Mouse (Mus musculus): ENCODE data around the gene Nr1d1. TPM values are rescaled to one million over a fixed set of nuclear protein-coding genes. Genes with fewer than 3 reads are reported as not detected.

The Nr1d1 gene
- polyA plus RNA-seq (2012; ENCODE audit: low replicate concordance) = 4.5 and 4.7 TPM in 2 replicates

DNA sequence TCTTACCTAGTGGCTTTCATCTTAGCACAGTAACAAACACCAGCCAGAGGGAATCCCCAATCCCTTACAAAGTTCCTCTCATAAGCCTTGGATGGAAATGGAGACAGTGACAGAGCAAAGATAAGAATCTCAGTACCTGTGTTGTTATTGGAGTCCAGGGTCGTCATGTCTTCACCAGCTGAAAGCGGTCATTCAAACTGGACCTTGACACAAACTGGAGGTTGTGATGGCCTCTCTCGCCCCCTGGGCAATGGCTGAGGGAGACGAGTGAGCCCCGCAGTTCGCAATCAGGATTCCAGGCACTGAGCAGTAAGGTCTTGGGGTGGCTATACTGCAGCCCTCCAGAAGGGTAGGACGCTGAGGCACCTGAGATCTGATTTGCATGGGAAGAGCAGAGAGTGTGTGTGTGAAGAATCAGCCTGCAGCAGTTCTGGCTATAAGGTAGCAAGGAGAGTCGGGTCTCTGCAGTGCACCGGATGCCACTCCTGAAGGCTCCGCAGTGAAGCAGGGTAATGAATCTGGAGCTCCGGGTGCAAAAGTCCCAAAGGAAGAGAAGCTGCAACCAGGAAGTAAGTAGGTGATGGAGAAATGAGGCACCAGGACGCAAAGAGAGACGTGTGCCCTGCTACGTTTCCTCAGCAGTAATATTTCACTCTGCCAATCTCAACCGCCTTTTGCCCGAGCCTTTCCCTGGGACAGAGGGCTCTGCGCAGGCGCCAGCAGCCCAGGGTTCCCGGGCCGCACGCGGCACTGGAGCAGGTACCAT is at the start of gene Nr1d1:
Nr1d1 (minus strand) TSS at position 752 of the 766 bp plus-strand sequence.

GRCm38 (mm10) chr11:98804605-98805004 is 29.5 kb upstream of the Nr1d1 start, which contains the start of gene Casc3:
TSS of gene Casc3 (plus strand) at chr11:98804905.

DNA sequence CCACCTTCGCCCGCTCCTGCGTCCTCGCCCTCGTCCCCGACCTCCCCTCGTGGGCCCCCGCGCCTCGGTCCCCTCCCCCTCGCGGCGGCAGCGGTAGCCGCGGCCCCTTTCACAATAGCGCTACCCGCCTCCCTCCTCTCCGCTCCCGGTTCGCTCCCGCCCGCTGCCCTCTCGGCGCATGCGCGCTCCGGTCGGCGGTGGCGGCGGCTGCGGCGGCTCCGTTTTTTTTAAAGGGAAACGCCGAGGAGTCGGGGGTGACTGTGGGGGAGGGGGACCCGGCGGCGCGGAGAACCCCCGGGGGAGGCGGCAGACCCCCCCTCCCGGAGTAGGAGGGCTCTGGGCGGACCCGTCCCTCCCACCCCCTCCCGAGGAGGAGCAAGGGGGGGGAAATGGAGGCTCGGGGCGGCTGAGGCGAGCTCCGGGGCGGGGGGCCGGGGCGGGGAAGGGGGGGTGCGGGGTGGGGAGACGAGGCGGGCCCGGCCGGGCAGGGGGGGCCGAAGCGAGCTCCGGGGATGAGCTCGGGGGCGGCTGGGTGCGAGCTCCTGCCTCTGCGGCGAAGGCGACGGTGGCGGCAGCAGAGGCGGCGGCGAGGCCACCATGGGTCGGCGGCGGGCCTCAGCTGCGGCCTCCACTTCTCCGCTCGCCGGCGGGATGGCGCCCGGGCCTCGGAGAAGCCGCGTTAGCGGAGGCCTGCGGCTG is 20.0 kb upstream of the Nr1d1 start, which contains the start of gene Msl1:
Msl1 (plus strand) TSS at position 502 of the 699 bp plus-strand sequence.

GRCm38 (mm10) chr11:98740393-98741050 is 34.6 kb downstream of the Nr1d1 start, which contains the start of gene Thra:
TSS of gene Thra (plus strand) at chr11:98740638.

DNA sequence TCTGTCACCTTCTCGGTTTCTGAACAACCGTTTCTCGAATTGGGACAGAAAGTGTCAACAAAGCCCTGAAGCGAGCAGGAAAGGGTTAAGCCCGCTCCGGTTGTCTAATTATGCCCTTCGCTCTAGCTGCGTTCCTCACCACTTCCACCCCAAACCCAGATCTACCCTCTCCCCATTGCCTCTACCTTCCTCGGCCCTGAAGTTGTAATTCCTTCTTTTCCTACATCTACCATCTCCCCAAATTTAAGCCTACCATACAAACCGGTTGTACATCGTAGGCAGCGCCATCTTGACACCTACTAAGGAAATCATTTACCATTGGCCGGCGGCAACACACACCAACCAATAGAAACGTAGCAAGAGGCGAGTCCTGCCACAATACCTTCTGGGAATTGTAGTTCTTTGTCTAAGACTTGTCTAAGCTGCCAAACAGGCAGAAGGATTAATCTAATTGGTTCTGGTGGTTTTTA is 46.0 kb downstream of the Nr1d1 start, which contains the start of gene Med24:
Med24 (minus strand) TSS at position 317 of the 470 bp plus-strand sequence.

Other genes starting within 250 kb of the Nr1d1 start
- gene Ikzf3, start 229.3 kb downstream of the Nr1d1 start, polyA plus RNA-seq (2012; ENCODE audit: low replicate concordance) = 71.3 and 78.4 TPM in 2 replicates
- gene Zpbp2, start 224.2 kb downstream of the Nr1d1 start, polyA plus RNA-seq (2012; ENCODE audit: low replicate concordance) = 0.86 and 2.4 TPM in 2 replicates
- gene Ormdl3, start 188.0 kb downstream of the Nr1d1 start, polyA plus RNA-seq (2012; ENCODE audit: low replicate concordance) = 33.4 and 47.2 TPM in 2 replicates
- gene Lrrc3c, start 177.0 kb downstream of the Nr1d1 start, polyA plus RNA-seq (2012; ENCODE audit: low replicate concordance) = not detected in 2 replicates
- gene Gm12355, start 149.7 kb downstream of the Nr1d1 start, polyA plus RNA-seq (2012; ENCODE audit: low replicate concordance) = not detected in 2 replicates
- not detected in 2 replicates for gene Gsdma3, start 149.0 kb downstream of the Nr1d1 start, polyA plus RNA-seq (2012; ENCODE audit: low replicate concordance)
- not detected in 2 replicates for gene Gsdma2, start 128.6 kb downstream of the Nr1d1 start, polyA plus RNA-seq (2012; ENCODE audit: low replicate concordance)
- 0.04 TPM in 1 of 2 replicates, not detected in the other for gene Gsdma, start 111.0 kb downstream of the Nr1d1 start, polyA plus RNA-seq (2012; ENCODE audit: low replicate concordance)
- gene Psmd3, start 92.8 kb downstream of the Nr1d1 start, polyA plus RNA-seq (2012; ENCODE audit: low replicate concordance) = 81.9 and 109 TPM in 2 replicates
- gene Csf3, start 74.1 kb downstream of the Nr1d1 start, polyA plus RNA-seq (2012; ENCODE audit: low replicate concordance) = 0.15 TPM in 1 of 2 replicates, not detected in the other
- 71.6 and 109 TPM in 2 replicates for gene Med24, start 45.9 kb downstream of the Nr1d1 start, polyA plus RNA-seq (2012; ENCODE audit: low replicate concordance)
- 14.2 and 27.2 TPM in 2 replicates for gene Thra, start 34.7 kb downstream of the Nr1d1 start, polyA plus RNA-seq (2012; ENCODE audit: low replicate concordance)
- 57.1 and 163 TPM in 2 replicates for gene Msl1, start 20.2 kb upstream of the Nr1d1 start, polyA plus RNA-seq (2012; ENCODE audit: low replicate concordance)
- gene Casc3, start 29.6 kb upstream of the Nr1d1 start, polyA plus RNA-seq (2012; ENCODE audit: low replicate concordance) = 42.9 and 45.2 TPM in 2 replicates
- 1.3 and 3.6 TPM in 2 replicates for gene Rapgefl1, start 61.5 kb upstream of the Nr1d1 start, polyA plus RNA-seq (2012; ENCODE audit: low replicate concordance)
- gene Wipf2, start 88.3 kb upstream of the Nr1d1 start, polyA plus RNA-seq (2012; ENCODE audit: low replicate concordance) = 50.0 and 56.4 TPM in 2 replicates
- gene Cdc6, start 132.5 kb upstream of the Nr1d1 start, polyA plus RNA-seq (2012; ENCODE audit: low replicate concordance) = 0.40 and 0.89 TPM in 2 replicates
- gene Rara, start 152.5 kb upstream of the Nr1d1 start, polyA plus RNA-seq (2012; ENCODE audit: low replicate concordance) = 162 and 425 TPM in 2 replicates
- 0.40 TPM in 1 of 2 replicates, not detected in the other for gene Gjd3, start 207.7 kb upstream of the Nr1d1 start, polyA plus RNA-seq (2012; ENCODE audit: low replicate concordance)
- 1.2 and 20.8 TPM in 2 replicates for gene Top2a, start 248.9 kb upstream of the Nr1d1 start, polyA plus RNA-seq (2012; ENCODE audit: low replicate concordance)

All from hematopoietic multipotent progenitor cell, adult 10-12 weeks (in vitro differentiated cells).